Mouse (Mus musculus): Measurements from ENCODE around the gene Kctd21. TPM values are rescaled to one million over a fixed set of nuclear protein-coding genes. Genes with fewer than 3 reads are reported as not detected.

The Kctd21 gene
- polyA plus RNA-seq (2014; fragmentation: Nextera tagmentation; extraction: Ambion mirVana): 2.2 and 2.6 TPM in 2 replicates

DNA sequence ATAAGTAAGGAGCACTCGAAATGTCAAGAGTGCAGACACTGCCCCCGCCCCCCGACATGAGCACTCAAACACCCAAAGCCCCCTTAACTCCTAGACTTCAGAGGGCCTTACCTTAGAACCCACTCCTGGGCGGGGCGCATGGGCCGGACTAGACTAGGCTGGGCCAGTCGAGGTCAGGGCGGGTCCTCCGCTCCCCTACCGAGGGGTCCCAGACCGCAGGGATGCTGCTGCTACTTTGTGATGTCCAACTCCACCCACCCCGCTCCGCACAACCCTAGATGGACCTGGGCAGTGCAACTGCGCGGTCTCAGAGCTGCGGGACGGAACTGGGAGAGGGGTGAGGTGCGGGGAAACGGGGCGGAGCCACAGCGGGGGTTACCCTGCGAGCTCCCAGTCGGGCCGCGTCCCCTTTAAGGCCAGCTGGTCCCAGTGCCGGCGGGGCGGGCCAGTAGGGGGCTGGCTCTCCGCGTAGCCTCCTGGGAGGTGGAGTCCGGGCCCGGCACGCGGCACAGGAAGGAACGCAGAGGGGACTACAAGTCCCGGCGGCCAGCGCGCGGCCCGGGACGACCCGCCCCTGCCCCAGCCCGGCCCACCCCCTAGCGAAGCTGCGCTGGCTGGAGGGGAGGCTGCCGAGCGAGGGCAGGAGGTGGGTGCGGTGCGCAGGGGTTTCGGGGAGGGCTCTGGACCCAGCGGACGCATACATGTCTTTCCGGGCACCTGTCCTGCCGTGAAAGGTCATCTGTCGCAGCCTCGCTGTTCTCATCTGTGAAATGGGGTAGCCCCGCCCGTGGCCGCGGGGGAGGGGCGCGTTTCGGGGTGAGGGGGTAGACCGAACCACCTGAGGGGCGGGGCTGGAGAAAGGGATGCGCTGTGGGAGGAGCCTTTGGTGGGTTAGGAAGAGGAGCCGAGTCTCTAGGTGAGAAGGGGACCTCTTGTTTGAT is at the start of gene Kctd21, which contains the start of gene Usp35:
Kctd21 (plus strand) TSS at position 602 of the 941 bp plus-strand sequence.
Usp35 (minus strand) TSS at position 295 of the 941 bp plus-strand sequence.
- Histone ChIP-seq H3K36me3 (ENCODE audit: control insufficient read depth, insufficient read depth, low read length) (no peaks in the 10 kb centered on the region), H3K4me1 (replicated peaks; ENCODE audit: control insufficient read depth, insufficient read depth, low read length) (peaks cover 9% of the 10 kb centered on the region), H3K27ac (ENCODE audit: low read depth, low read length) (no peak within 1 kb of the TSS), H3K27me3 (replicated peaks; ENCODE audit: control insufficient read depth, insufficient read depth, low read length) (peaks cover 7% of the 10 kb centered on the region), H3K4me3 (ENCODE audit: low read depth, low read length) (peak within 1 kb of the TSS; percentile 85), H3K9me3 (ENCODE audit: control insufficient read depth, low read length) (no peaks in the 10 kb centered on the region), H3K9ac (ENCODE audit: low read depth, low read length) (peak within 1 kb of the TSS; percentile 69), H3K4me2 (peak within 1 kb of the TSS; percentile 92)
- WGBS: under 1% methylated on average over 68 of the region's 68 CpGs
- peak; percentile 98 for ATAC-seq (replicated peaks; ENCODE audit: low FRiP score)
- peak; percentile 92 for DNase-seq (ENCODE audit: low spot score)

DNA sequence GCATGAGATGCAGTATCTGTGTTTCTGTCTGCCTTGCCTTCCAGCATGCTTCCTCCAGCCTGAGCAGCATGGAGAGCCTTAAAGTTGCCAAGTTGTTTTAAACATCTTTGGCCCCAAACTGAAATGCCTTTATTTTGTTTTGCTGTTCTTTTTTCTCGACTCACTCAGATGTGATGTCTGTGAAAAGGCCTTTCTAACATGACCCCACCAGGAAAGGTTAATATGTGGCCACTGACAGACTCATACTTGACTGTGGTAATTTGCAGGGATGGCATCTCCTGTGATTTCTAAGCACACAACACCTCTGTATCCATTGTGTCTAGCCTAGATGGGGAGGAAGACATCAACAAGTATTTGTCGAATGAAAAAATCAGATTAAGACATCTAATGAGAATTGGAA is 35.1 kb upstream of the Kctd21 start:
- Histone ChIP-seq H3K4me3 (ENCODE audit: low read depth, low read length) (no peak overlapping the region), H3K36me3 (ENCODE audit: control insufficient read depth, insufficient read depth, low read length) (no peaks in the 10 kb centered on the region)
- ATAC-seq (replicated peaks; ENCODE audit: low FRiP score): no peak

DNA sequence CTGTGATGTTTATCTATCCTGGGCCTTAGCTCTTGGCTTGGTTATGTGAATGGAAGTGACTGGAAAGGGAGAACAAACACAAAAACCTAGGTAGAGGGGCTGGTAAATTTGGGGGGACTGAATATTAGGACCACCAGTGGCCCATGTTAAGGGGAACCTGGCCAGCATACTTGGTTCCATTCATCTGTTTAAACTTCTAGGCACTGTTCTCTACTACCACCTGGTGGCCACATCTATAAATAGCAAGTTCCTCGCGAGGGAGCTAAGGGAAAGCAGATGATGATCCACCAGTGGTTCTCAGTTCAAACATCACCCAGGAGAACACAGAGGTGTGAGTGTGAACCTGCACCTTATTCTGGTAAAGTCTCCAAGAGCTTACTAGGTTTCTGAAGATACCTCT is 34.7 kb upstream of the Kctd21 start:
- ATAC-seq (replicated peaks; ENCODE audit: low FRiP score): no peak
- H3K4me1 ChIP-seq (replicated peaks; ENCODE audit: control insufficient read depth, insufficient read depth, low read length): no peaks in the 10 kb centered on the region
- WGBS: 4% methylated on average over 2 of the region's 2 CpGs

More for the DNA sequence above, 35.1 kb upstream of the Kctd21 start:
- no peaks in the 10 kb centered on the region for H3K27me3 ChIP-seq (replicated peaks; ENCODE audit: control insufficient read depth, insufficient read depth, low read length)
- no peak overlapping the region for H3K27ac ChIP-seq (ENCODE audit: low read depth, low read length)
- no peaks in the 10 kb centered on the region for H3K9me3 ChIP-seq (ENCODE audit: control insufficient read depth, low read length)
- no peak overlapping the region for H3K4me2 ChIP-seq
- no peak for DNase-seq (ENCODE audit: low spot score)
- no peaks in the 10 kb centered on the region for H3K4me1 ChIP-seq (replicated peaks; ENCODE audit: control insufficient read depth, insufficient read depth, low read length)
- H3K9ac ChIP-seq (ENCODE audit: low read depth, low read length): no peak overlapping the region
- 49% methylated on average over 2 of the region's 2 CpGs for WGBS

DNA sequence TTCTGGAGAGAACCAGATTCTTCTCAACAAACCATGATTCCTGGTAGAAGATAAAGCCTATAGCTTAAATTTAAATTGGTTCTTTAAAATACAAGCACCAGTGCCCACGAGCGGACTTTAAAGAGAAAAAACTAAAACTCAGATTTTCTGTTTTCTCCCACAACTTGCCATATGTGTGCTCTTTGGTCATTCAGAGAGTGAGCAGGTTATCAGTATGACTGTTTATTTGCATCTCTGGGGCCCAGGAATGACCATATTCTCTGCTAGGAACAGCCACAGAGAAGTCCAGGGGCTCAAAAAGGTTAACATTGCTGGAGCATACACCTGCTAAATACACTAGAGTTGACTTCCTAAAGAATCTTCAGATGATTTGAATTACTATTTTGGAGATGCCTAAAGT is 33.8 kb upstream of the Kctd21 start:
- H3K4me3 ChIP-seq (ENCODE audit: low read depth, low read length): no peak overlapping the region
- no peaks in the 10 kb centered on the region; the same call in 1 of the 2 replicates for H3K36me3 ChIP-seq (ENCODE audit: control insufficient read depth, insufficient read depth, low read length)
- H3K4me1 ChIP-seq (replicated peaks; ENCODE audit: control insufficient read depth, insufficient read depth, low read length): no peaks in the 10 kb centered on the region
- no peak overlapping the region for H3K4me2 ChIP-seq
- H3K27ac ChIP-seq (ENCODE audit: low read depth, low read length): no peak overlapping the region
- H3K27me3 ChIP-seq (replicated peaks; ENCODE audit: control insufficient read depth, insufficient read depth, low read length): no peaks in the 10 kb centered on the region
- no peak for DNase-seq (ENCODE audit: low spot score)
- 83% methylated on average over 2 of the region's 2 CpGs for WGBS
- no peaks in the 10 kb centered on the region for H3K9me3 ChIP-seq (ENCODE audit: control insufficient read depth, low read length)
- H3K9ac ChIP-seq (ENCODE audit: low read depth, low read length): no peak overlapping the region
- no peak for ATAC-seq (replicated peaks; ENCODE audit: low FRiP score)

More for the DNA sequence above, 34.7 kb upstream of the Kctd21 start:
- no peak overlapping the region for H3K27ac ChIP-seq (ENCODE audit: low read depth, low read length)
- no peaks in the 10 kb centered on the region for H3K36me3 ChIP-seq (ENCODE audit: control insufficient read depth, insufficient read depth, low read length)
- no peaks in the 10 kb centered on the region for H3K9me3 ChIP-seq (ENCODE audit: control insufficient read depth, low read length)
- H3K9ac ChIP-seq (ENCODE audit: low read depth, low read length): no peak overlapping the region
- no peak overlapping the region for H3K4me3 ChIP-seq (ENCODE audit: low read depth, low read length)
- no peaks in the 10 kb centered on the region for H3K27me3 ChIP-seq (replicated peaks; ENCODE audit: control insufficient read depth, insufficient read depth, low read length)
- no peak overlapping the region for H3K4me2 ChIP-seq
- DNase-seq (ENCODE audit: low spot score): peak; percentile 40

DNA sequence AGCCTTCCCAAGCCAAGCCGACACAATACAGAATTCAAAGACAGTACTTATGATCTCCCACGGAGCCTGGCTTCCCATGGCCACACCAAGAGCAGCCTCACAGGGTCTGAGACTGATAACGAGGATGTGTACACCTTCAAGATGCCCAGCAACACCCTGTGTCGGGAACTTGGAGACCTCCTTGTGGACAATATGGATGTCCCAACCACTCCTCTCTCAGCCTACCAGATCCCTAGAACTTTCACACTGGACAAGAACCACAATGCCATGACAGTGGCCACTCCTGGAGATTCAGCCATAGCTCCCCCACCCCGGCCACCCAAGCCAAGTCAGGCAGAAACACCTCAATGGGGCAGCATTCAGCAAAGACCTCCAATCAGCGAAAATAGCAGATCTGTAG is 33.2 kb upstream of the Kctd21 start:
- H3K36me3 ChIP-seq (ENCODE audit: control insufficient read depth, insufficient read depth, low read length): peaks cover 3% of the 10 kb centered on the region
- H3K4me3 ChIP-seq (ENCODE audit: low read depth, low read length): no peak overlapping the region
- no peaks in the 10 kb centered on the region for H3K9me3 ChIP-seq (ENCODE audit: control insufficient read depth, low read length)
- DNase-seq (ENCODE audit: low spot score) (no peak), ATAC-seq (replicated peaks; ENCODE audit: low FRiP score) (no peak)
- no peaks in the 10 kb centered on the region for H3K27me3 ChIP-seq (replicated peaks; ENCODE audit: control insufficient read depth, insufficient read depth, low read length)
- H3K4me2 ChIP-seq: no peak overlapping the region
- no peak overlapping the region for H3K27ac ChIP-seq (ENCODE audit: low read depth, low read length)
- no peaks in the 10 kb centered on the region for H3K4me1 ChIP-seq (replicated peaks; ENCODE audit: control insufficient read depth, insufficient read depth, low read length)
- 77% methylated on average over 6 of the region's 6 CpGs for WGBS
- H3K9ac ChIP-seq (ENCODE audit: low read depth, low read length): no peak overlapping the region

DNA sequence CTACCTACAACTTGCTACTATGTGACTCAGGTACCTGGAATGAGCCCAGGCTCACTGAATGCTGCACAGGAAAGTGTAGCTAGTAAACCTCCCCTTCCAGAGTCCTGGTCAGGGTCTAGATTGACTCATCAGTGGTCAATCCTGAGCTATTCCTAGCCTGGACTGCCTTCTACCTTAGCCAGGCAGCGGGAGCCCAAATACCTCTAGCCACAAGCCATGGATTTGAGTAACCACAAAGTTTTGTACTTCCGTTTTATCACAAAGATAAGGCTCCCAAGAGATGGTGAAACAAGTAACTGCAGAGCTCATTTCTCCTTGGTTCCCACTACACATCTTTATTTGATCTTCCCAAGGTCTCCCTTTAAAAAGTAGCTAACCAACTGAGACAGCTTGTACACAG is 31.2 kb upstream of the Kctd21 start:
- no peaks in the 10 kb centered on the region for H3K9me3 ChIP-seq (ENCODE audit: control insufficient read depth, low read length)
- no peak overlapping the region for H3K4me3 ChIP-seq (ENCODE audit: low read depth, low read length)
- peaks cover 9% of the 10 kb centered on the region for H3K36me3 ChIP-seq (ENCODE audit: control insufficient read depth, insufficient read depth, low read length)
- no peak overlapping the region for H3K27ac ChIP-seq (ENCODE audit: low read depth, low read length)
- H3K9ac ChIP-seq (ENCODE audit: low read depth, low read length): no peak overlapping the region
- no peaks in the 10 kb centered on the region for H3K27me3 ChIP-seq (replicated peaks; ENCODE audit: control insufficient read depth, insufficient read depth, low read length)
- no peak for ATAC-seq (replicated peaks; ENCODE audit: low FRiP score)
- no peak overlapping the region for H3K4me2 ChIP-seq
- DNase-seq (ENCODE audit: low spot score): no peak
- H3K4me1 ChIP-seq (replicated peaks; ENCODE audit: control insufficient read depth, insufficient read depth, low read length): no peaks in the 10 kb centered on the region
- 58% methylated on average over 2 of the region's 2 CpGs for WGBS

DNA sequence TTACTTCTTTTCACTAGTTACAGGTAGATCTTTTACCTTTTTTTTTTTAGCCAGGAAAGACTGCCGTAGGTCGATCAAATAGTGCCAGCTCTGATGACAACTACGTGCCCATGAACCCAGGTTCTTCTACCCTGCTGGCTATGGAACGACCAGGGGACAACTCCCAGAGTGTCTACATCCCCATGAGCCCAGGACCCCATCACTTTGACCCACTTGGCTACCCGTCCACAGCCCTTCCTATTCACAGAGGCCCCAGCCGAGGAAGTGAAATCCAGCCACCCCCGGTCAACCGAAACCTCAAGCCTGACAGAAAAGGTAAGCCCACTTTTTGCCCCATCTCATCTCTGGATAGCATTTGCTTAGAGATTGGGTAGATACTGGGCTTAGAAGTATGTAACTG is 30.8 kb upstream of the Kctd21 start:
- Histone ChIP-seq H3K36me3 (ENCODE audit: control insufficient read depth, insufficient read depth, low read length) (peaks cover 9% of the 10 kb centered on the region), H3K9me3 (ENCODE audit: control insufficient read depth, low read length) (no peaks in the 10 kb centered on the region), H3K4me2 (no peak overlapping the region), H3K27ac (ENCODE audit: low read depth, low read length) (no peak overlapping the region), H3K4me3 (ENCODE audit: low read depth, low read length) (no peak overlapping the region), H3K27me3 (replicated peaks; ENCODE audit: control insufficient read depth, insufficient read depth, low read length) (no peaks in the 10 kb centered on the region), H3K4me1 (replicated peaks; ENCODE audit: control insufficient read depth, insufficient read depth, low read length) (no peaks in the 10 kb centered on the region), H3K9ac (ENCODE audit: low read depth, low read length) (no peak overlapping the region)
- WGBS: 81% methylated on average over 8 of the region's 8 CpGs
- no peak for DNase-seq (ENCODE audit: low spot score)
- no peak for ATAC-seq (replicated peaks; ENCODE audit: low FRiP score)

DNA sequence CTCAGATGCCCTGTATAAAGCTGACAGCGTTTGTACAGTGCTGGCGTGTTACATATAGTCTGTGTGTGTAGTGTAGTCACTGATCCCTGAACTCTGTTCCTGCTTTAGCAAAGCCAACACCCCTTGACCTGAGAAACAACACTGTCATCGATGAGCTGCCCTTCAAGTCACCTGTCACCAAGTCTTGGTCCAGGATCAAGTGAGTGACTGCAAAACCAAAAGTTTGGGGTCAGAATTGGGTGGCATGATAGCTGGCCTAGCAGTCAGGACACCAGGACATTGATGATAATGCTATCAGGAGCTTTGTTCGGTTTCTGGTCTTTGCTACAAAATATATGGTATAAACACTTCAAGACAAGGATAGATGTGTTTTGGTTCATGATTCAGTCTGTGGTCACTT is 29.9 kb upstream of the Kctd21 start:
- H3K9me3 ChIP-seq (ENCODE audit: control insufficient read depth, low read length): no peaks in the 10 kb centered on the region
- no peaks in the 10 kb centered on the region for H3K27me3 ChIP-seq (replicated peaks; ENCODE audit: control insufficient read depth, insufficient read depth, low read length)
- no peaks in the 10 kb centered on the region for H3K4me1 ChIP-seq (replicated peaks; ENCODE audit: control insufficient read depth, insufficient read depth, low read length)
- 76% methylated on average over 4 of the region's 4 CpGs for WGBS
- H3K4me3 ChIP-seq (ENCODE audit: low read depth, low read length): no peak overlapping the region
- ATAC-seq (replicated peaks; ENCODE audit: low FRiP score) (no peak), DNase-seq (ENCODE audit: low spot score) (no peak)
- no peak overlapping the region for H3K27ac ChIP-seq (ENCODE audit: low read depth, low read length)
- H3K4me2 ChIP-seq: no peak overlapping the region
- H3K36me3 ChIP-seq (ENCODE audit: control insufficient read depth, insufficient read depth, low read length): peaks cover 11% of the 10 kb centered on the region
- H3K9ac ChIP-seq (ENCODE audit: low read depth, low read length): no peak overlapping the region

DNA sequence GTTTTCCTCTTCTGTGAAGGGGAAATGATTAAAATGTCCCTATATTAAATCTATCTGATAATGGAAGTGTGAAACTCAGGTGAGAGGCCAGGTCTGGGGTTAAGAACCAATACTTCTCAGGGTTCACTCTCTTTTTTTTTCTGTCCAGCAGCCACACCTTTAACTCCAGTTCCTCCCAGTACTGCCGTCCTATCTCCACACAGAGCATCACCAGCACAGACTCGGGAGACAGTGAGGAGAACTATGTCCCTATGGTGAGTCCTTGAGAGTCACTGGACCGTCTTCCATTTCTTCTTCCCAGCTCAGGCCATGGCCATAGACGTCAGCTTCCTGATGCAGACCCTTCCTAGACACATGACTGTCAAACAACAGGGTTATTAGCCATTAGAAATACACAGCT is 29.3 kb upstream of the Kctd21 start:
- DNase-seq (ENCODE audit: low spot score) (no peak), ATAC-seq (replicated peaks; ENCODE audit: low FRiP score) (no peak)
- Histone ChIP-seq H3K27me3 (replicated peaks; ENCODE audit: control insufficient read depth, insufficient read depth, low read length) (no peaks in the 10 kb centered on the region), H3K9ac (ENCODE audit: low read depth, low read length) (no peak overlapping the region), H3K4me3 (ENCODE audit: low read depth, low read length) (no peak overlapping the region), H3K9me3 (ENCODE audit: control insufficient read depth, low read length) (no peaks in the 10 kb centered on the region), H3K4me2 (no peak overlapping the region), H3K4me1 (replicated peaks; ENCODE audit: control insufficient read depth, insufficient read depth, low read length) (no peaks in the 10 kb centered on the region), H3K27ac (ENCODE audit: low read depth, low read length) (no peak overlapping the region), H3K36me3 (ENCODE audit: control insufficient read depth, insufficient read depth, low read length) (peaks cover 14% of the 10 kb centered on the region)
- 71% methylated on average over 4 of the region's 4 CpGs for WGBS
